Mouse (Mus musculus) embryonic facial prominence, embryonic 15.5 days (tissue): ENCODE measurements at regions not wholly inside any gene's neighbourhood (a gene's known extent, or its start where the extent isn't known, plus 50 kb on each side); places are given as distances from the start of the nearest gene placed in this dataset.
"Not testable (repeated sequence)": the region's sequence is repeated elsewhere in the genome, so short reads cannot be mapped to it uniquely, and the experiment has no call there.

ENCODE experiments used
- ATAC-seq: fragments of 200-750 bp; cut with Nextera tagmentation; 2 replicates; pipeline ENCODE4 v1.8.0; 2017; ENCODE audit warnings: low read depth, moderate TSS enrichment; ENCODE audit not compliant: insufficient number of reproducible peaks, low FRiP score, low TSS enrichment
- H3K27ac ChIP-seq: fragments of 300-500 bp; sonication (generic); replicated peaks from 2 replicates; pipeline ENCODE4 v1.5.1; 2015; ENCODE audit warnings: mild to moderate bottlenecking, inconsistent platforms
- H3K27me3 ChIP-seq: fragments of 300-500 bp; sonication (generic); 2 replicates; pipeline ENCODE4 v1.6.1; 2015; ENCODE audit warnings: inconsistent platforms
- H3K36me3 ChIP-seq: fragments of 300-500 bp; sonication (generic); 2 replicates; pipeline ENCODE4 v1.6.1; 2015; ENCODE audit warnings: mild to moderate bottlenecking, inconsistent platforms
- H3K4me1 ChIP-seq: fragments of 300-500 bp; sonication (generic); 2 replicates; pipeline ENCODE4 v1.6.1; 2015; ENCODE audit warnings: inconsistent platforms
- H3K4me2 ChIP-seq: fragments of 300-500 bp; sonication (generic); replicated peaks from 2 replicates; pipeline ENCODE4 v1.6.1; 2015; ENCODE audit warnings: mild to moderate bottlenecking, inconsistent platforms
- H3K4me3 ChIP-seq: fragments of 300-500 bp; sonication (generic); replicated peaks from 2 replicates; pipeline ENCODE4 v1.5.1; 2015; ENCODE audit warnings: mild to moderate bottlenecking, inconsistent platforms
- H3K9ac ChIP-seq: fragments of 300-500 bp; sonication (generic); 2 replicates; pipeline ENCODE4 v1.6.1; 2015; ENCODE audit warnings: inconsistent platforms
- H3K9me3 ChIP-seq: fragments of 300-500 bp; sonication (generic); replicated peaks from 2 replicates; pipeline ENCODE4 v1.6.1; 2016; ENCODE audit warnings: inconsistent platforms
- WGBS: fragments of 180-500 bp; shearing (Covaris S2); methylation state at CpG from one replicate; pipeline ENCODE4 v1.1.7; 2015; 5-methylcytosine and 5-hydroxymethylcytosine counted together

DNA sequence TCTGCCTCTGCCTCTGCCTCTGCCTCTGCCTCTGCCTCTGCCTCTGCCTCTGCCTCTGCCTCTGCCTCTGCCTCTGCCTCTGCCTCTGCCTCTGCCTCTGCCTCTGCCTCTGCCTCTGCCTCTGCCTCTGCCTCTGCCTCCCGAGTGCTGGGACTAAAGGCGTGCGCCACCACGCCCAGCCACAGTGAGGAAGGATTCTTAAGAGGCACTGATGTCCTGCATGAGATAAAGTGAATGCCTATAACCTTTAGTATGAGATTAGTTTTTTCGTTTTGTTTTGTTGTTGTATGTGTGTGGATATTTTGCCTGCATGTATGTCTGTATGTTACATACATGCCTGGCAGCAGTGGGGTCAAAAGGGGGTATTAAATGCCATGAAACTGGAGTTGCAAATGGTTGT lies 63.2 kb downstream of the Hlx start:
- H3K27me3 ChIP-seq, H3K4me2 ChIP-seq, ATAC-seq, H3K9ac ChIP-seq, H3K4me3 ChIP-seq, H3K27ac ChIP-seq, H3K36me3 ChIP-seq, H3K9me3 ChIP-seq: not testable (repeated sequence)
- WGBS: 88% methylated on average over 5 of the region's 5 CpGs
- H3K4me1 ChIP-seq: peaks cover 13% of the 10 kb centered on the region; the same call in 1 of the 2 replicates

DNA sequence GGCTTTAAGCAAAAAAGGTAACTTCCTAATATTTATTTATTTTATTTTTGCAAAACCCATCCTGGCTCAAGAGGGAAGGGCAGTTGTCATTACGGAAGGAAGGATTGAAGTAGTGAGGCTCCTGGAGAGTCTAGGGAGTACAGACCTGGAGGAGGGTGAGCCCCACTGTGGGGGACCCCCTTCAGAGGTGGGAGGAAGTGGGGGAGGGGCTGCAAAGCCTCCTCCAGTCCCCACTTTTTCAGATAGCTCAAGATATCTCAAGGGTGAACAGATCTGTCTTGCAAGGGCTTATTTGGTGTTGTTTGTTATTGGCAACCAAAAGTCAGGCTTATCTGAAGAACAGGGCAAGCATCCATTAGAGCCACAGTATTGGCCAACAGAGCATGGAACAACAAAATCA lies 64.0 kb downstream of the Hlx start:
- no peaks in the 10 kb centered on the region for H3K36me3 ChIP-seq
- no peak overlapping the region for H3K4me3 ChIP-seq
- no peaks in the 10 kb centered on the region for H3K27me3 ChIP-seq
- ATAC-seq: no peak
- H3K27ac ChIP-seq: no peak overlapping the region
- no peak overlapping the region for H3K9ac ChIP-seq
- WGBS: 58% methylated on average over 1 of the region's 1 CpGs
- no peaks in the 10 kb centered on the region for H3K9me3 ChIP-seq
- peaks cover 13% of the 10 kb centered on the region; the same call in 1 of the 2 replicates for H3K4me1 ChIP-seq
- H3K4me2 ChIP-seq: no peak overlapping the region

DNA sequence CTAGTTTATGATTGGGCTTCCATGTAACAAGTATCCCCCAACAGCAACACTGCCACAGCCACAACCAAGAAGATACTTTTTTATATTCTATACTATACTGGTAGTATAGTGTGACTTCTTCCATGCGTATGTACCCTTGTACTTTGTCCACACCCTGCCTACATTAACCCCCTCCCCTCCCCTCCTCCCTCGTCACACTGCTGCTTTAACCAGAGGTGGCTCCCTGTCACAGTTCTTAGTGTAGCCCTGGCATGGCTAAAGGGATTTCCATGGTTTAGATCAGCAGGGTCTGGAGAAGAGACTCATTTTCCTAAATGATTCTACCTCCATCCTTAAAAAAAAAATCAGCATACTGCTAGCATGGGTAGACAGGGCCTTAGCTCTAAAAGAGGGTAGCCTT lies 64.4 kb downstream of the Hlx start:
- no peaks in the 10 kb centered on the region for H3K36me3 ChIP-seq
- peaks cover 13% of the 10 kb centered on the region; the same call in 1 of the 2 replicates for H3K4me1 ChIP-seq
- 32% methylated on average over 2 of the region's 2 CpGs for WGBS
- no peak overlapping the region for H3K9ac ChIP-seq
- no peak overlapping the region for H3K27ac ChIP-seq
- no peak for ATAC-seq
- H3K4me3 ChIP-seq: no peak overlapping the region
- H3K27me3 ChIP-seq: no peaks in the 10 kb centered on the region
- H3K4me2 ChIP-seq: no peak overlapping the region
- H3K9me3 ChIP-seq: no peaks in the 10 kb centered on the region

DNA sequence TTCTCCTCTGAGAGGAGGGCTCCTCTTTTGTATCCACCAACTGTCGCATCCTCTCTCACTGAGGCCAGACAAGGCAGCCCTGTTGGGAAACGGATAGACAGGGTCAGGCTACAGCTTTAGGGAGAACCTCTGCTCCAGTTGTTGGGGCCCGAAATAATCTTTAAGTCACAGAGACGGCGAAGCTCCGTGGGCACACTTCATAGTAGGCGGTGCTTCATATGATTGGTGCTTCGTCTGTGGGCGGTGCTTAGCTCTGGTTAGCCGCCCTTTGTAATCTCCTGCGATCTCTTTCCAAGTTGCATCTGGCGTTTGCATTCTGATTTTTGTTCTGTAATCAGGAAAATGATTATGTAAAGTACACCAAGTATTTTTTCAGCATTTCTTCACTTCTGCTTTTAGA lies 67.2 kb downstream of the Hlx start:
- Histone ChIP-seq H3K4me3 (no peak overlapping the region), H3K9ac (no peak overlapping the region), H3K4me2 (no peak overlapping the region), H3K9me3 (no peaks in the 10 kb centered on the region), H3K36me3 (no peaks in the 10 kb centered on the region), H3K4me1 (peaks cover 13% of the 10 kb centered on the region; the same call in 1 of the 2 replicates), H3K27me3 (no peaks in the 10 kb centered on the region), H3K27ac (no peak overlapping the region)
- 83% methylated on average over 12 of the region's 12 CpGs for WGBS
- ATAC-seq: no peak

DNA sequence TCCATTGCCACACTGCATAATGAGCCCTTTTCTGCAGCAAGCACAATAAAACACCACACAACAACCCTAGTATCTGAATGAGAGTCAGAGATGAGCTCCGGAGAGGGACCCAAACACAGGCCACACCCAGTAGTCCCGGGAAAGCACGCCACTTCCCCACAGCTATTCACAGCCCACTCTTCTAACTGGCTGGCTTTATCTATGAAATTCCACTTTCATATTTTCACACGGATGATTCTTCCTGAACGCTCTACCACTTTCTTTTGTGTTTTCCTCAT lies 68.4 kb downstream of the Hlx start:
- H3K4me3 ChIP-seq: no peak overlapping the region
- peaks cover 13% of the 10 kb centered on the region; the same call in 1 of the 2 replicates for H3K4me1 ChIP-seq
- H3K9me3 ChIP-seq: no peaks in the 10 kb centered on the region
- H3K27me3 ChIP-seq: no peaks in the 10 kb centered on the region
- H3K4me2 ChIP-seq: no peak overlapping the region
- no peak overlapping the region for H3K9ac ChIP-seq
- H3K36me3 ChIP-seq: no peaks in the 10 kb centered on the region
- WGBS: 57% methylated on average over 5 of the region's 5 CpGs
- H3K27ac ChIP-seq: no peak overlapping the region
- ATAC-seq: no peak

DNA sequence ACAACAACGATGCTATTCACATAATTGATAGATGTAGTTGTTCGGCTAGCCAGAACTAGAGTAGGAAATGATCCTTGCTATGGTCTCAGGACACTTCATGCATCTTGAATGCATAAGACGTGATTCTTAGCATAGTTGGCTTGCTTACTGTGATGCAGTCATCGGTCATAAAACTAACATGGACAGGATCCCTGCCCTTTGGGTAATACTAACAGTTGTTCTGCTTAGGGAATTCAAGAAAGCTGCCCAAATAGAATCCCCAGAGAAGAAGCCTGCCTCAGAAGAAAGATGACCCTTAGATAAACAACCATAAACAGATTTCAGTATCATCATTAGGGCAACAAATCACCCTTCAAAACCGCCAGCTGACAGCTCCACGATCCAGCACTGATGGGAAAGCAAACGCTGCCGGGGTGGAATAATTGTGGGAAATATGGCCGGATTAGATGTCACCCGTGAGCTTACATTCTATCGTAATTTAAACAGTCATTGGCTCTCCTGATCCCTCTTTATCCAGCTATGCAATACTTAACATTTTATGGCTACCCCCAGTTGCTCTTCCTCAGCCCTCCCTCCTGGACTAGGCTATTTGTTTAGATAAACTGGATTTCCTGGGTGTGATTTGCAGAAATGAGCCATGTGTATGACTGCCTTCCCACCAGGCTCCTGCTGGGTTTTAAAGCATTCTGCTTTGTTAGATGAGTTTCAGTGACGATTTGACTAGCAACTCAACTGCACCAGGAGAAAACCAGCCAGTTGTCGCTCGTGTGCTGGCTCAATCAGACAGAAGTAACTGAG lies 68.9 kb downstream of the Hlx start:
- Histone ChIP-seq H3K27me3 (no peaks in the 10 kb centered on the region), H3K9ac (no peak overlapping the region), H3K36me3 (no peaks in the 10 kb centered on the region), H3K9me3 (no peaks in the 10 kb centered on the region), H3K27ac (no peak overlapping the region), H3K4me3 (no peak overlapping the region), H3K4me2 (no peak overlapping the region), H3K4me1 (peaks cover 13% of the 10 kb centered on the region; the same call in 1 of the 2 replicates)
- no peak for ATAC-seq
- 59% methylated on average over 14 of the region's 14 CpGs for WGBS

DNA sequence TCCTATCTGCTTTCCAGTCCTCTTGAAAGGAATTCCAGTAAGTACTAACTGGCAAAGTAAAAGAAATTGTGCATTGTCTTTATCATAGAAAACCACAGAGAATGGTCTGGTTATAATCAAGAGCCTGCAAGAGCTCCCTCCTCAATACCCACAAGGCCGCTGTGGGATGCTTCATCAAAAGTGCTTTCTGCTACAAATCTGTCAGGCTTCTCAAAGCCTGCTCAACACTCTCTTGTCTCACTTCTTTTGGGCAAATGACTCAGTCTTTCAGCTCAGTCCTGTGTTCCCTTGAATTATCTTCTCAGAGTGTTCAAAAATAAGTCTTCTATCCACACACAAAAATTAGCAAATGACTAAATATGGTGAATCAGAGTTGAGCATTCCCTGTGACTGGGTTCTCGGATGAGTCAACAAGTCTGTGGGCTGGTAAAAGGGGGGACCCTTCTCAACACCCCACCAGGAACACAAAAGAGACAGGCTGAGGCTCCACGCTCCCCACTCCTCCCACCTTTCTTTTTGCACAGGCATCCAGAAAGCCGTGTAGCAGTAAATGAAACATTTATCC lies 81.8 kb downstream of the Hlx start:
- H3K27me3 ChIP-seq: no peaks in the 10 kb centered on the region
- no peak overlapping the region for H3K9ac ChIP-seq
- H3K4me1 ChIP-seq: peaks cover 3% of the 10 kb centered on the region; the same call in 1 of the 2 replicates
- peak overlapping the region; percentile 4; the same call in 1 of the 2 replicates for H3K27ac ChIP-seq
- H3K4me2 ChIP-seq: no peak overlapping the region
- WGBS: 46% methylated on average over 4 of the region's 4 CpGs
- H3K36me3 ChIP-seq: no peaks in the 10 kb centered on the region
- H3K9me3 ChIP-seq: no peaks in the 10 kb centered on the region
- ATAC-seq: no peak
- no peak overlapping the region for H3K4me3 ChIP-seq

DNA sequence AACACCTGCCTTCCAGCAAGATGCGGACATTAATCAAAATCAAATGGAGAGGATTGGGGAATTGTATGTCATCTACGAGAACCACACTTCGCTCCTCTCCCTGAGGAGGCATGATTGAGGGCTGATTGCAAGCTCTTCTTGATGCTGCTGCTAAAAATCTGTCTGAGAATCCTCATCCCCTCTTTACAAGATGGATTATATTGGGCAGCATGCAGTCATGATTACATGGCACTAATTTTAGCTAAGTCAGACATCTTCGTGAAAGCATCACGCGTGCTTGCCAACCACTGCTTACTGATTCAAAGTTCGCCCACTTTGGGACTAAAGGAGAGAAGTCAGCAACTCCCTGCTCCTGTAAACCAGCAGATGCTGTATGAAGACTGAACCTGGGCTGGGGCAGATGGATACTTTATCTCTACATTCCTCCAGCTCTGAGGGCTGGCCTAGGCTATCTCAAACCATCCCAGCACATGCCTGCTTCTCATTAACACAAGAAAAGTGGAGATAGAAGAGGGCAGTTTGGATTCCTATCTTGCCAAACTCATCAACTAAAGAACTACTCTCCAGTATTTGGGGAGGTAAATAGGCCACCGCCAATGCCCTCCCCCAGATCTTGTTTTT lies 84.4 kb downstream of the Hlx start:
- H3K9me3 ChIP-seq: no peaks in the 10 kb centered on the region
- no peak overlapping the region for H3K4me2 ChIP-seq
- WGBS: 65% methylated on average over 8 of the region's 8 CpGs
- H3K27me3 ChIP-seq: no peaks in the 10 kb centered on the region
- H3K4me3 ChIP-seq: no peak overlapping the region
- H3K36me3 ChIP-seq: no peaks in the 10 kb centered on the region
- H3K4me1 ChIP-seq: 0 out of 2 replicates have a peak, but pooled peaks cover 6% of the 10 kb centered on the region
- no peak overlapping the region for H3K27ac ChIP-seq
- no peak for ATAC-seq
- H3K9ac ChIP-seq: no peak overlapping the region

DNA sequence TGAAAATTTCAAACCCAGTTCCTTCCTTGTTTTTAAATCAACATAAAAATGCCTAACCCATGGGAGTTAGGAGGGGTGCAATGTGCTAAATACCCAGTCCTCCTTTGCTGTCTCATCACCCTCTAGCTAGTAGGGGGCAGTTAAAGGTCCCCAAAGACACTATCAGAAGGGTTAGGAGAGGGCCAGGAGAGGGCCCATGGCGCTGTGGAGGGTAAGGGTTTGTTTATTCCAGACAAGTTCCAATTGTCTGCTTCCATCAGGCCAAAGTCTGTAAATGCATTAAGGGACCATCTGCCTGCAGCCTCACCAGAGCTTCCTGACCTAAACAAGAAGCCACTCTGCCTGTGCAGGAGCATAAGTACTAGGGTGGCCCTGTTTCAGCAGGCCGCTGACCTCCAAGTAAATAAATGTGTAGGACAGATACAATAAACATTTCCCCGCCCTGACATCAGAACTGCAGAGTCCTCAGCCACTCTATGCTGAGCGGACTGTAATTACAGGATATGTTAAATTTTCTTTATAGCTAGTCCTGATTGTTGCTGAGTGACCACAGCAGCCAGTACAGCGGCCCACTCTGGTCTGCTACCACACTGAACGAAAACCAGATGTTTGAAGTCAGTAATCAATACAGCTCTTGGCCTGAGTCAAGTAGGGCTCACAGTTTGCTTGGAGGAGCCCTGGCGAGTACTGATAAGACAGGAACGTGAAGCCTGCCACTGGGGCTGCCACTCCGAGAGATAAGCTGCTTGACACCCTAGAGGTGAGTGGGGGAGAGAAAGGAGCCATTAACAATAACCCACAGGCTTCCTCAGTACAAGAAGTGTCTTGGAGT lies 87.4 kb downstream of the Hlx start:
- 0 out of 2 replicates have a peak, but pooled peaks cover 6% of the 10 kb centered on the region for H3K4me1 ChIP-seq
- no peaks in the 10 kb centered on the region for H3K36me3 ChIP-seq
- ATAC-seq: peak; percentile 57; the same call in 1 of the 2 replicates
- H3K4me3 ChIP-seq: no peak overlapping the region
- 44% methylated on average over 9 of the region's 9 CpGs for WGBS
- no peaks in the 10 kb centered on the region for H3K27me3 ChIP-seq
- H3K27ac ChIP-seq: no peak overlapping the region
- no peaks in the 10 kb centered on the region for H3K9me3 ChIP-seq
- no peak overlapping the region for H3K4me2 ChIP-seq
- no peak overlapping the region for H3K9ac ChIP-seq

DNA sequence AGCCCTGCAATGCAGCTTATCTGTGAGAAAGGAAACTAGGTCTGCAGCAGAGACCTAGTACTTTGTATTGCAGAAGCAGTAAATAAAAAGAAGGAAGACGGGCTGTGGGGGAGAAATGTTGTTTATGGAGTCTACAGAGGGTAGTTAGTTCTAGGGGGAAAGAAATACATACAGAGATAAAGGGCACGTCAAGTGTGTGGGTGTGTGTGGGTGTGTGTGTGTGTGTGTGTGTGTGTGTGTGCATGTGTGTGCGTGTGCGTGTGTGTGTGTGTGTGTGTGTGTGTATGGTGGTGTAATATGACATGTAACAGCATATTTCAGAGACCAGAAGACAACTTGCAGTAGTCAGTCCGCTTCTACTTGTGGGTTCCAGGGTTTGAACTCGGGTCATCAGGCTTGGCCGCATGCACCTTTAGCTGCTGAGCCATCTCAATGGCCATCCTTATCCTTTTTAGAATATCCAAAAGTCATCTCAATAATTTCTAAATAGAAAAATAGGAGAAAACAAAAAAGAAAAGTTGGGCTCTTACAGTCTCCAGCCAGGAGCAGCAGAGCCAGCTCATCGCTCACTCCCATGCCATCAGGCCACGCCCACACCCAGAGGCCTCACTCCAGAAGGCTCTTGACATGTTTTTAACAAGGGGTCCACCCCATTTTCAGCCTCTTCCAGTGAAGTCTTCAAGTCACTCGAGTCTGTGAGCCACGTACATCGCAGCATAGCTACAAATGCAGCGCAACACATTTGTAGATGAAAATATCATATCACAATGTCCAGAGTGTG lies 101.5 kb downstream of the Hlx start:
- Histone ChIP-seq H3K27me3 (no peaks in the 10 kb centered on the region), H3K9ac (no peak overlapping the region), H3K27ac (no peak overlapping the region), H3K4me2 (no peak overlapping the region), H3K36me3 (no peaks in the 10 kb centered on the region), H3K4me1 (peaks cover 5% of the 10 kb centered on the region; the same call in 1 of the 2 replicates), H3K4me3 (no peak overlapping the region), H3K9me3 (no peaks in the 10 kb centered on the region)
- WGBS: 81% methylated on average over 13 of the region's 13 CpGs
- ATAC-seq: no peak
